Mouse (Mus musculus): ENCODE measurements around the gene Olfr574.

The Olfr574 gene

DNA sequence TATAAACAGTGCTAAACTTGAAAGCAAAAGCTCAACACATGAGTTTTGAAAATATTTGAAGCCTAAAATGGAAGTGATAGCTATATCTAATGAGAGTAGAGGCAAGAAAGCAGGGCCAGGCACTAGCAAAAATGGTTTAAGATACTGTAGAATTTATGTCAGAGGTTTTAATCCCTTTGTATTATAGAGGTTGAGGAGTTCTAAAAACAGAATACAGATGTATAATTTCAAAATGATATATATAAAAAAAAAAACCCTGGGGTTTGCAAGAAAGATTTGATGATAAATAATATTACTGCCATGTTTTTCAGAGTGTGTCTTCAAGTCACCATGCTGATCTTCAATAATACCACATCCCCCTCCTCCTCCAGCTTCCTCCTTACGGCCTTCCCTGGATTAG is at the start of gene Olfr574:
TSS of gene Olfr574 (plus strand) at position 301 of the 400 bp plus-strand sequence.
- TF ChIP-seq GATA4 (IDR thresholded peaks at IDR 0.05; ENCODE audit: insufficient replicate concordance, low read length) = no peak

DNA sequence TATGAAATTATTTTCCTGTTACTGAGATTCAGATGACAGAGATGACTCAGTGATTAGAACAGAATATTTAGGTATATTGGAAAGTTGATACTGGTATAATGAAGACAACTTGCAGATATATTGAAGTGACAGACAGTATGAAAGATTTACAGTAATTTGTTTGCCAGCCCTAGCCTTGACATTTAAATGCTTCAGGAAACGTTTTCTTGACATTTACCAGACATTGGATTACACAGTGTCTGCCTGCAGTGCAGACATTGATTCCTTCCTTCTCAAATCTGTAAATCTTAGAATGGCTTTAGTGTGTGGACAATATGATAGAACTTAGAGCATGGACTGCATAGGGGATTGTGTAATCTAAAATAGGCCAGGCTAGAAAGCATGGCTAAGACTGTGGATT is 33.0 kb upstream of the Olfr574 start:
- TF ChIP-seq GATA4 (IDR thresholded peaks at IDR 0.05; ENCODE audit: insufficient replicate concordance, low read length) = no peak

DNA sequence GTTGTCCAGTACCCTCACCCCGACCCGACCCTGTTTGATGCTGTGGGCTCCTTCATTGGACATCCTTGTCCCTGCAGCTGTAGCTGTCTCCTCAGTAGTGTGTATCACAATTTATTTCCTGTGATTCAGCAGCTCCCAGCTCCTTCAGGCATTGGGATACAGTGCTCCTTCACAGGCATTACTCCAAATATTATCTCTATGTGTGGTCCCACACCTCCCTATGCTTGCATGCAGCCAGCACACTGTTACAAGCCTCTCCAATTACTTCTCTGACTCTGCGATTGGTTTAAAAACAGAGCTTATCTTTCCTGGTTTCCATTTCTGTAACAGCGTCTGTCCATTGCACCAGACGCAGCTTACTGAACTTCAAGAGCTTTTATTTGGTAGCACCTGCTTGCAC is 31.9 kb upstream of the Olfr574 start:
- no peak for TF ChIP-seq GATA4 (IDR thresholded peaks at IDR 0.05; ENCODE audit: insufficient replicate concordance, low read length)

DNA sequence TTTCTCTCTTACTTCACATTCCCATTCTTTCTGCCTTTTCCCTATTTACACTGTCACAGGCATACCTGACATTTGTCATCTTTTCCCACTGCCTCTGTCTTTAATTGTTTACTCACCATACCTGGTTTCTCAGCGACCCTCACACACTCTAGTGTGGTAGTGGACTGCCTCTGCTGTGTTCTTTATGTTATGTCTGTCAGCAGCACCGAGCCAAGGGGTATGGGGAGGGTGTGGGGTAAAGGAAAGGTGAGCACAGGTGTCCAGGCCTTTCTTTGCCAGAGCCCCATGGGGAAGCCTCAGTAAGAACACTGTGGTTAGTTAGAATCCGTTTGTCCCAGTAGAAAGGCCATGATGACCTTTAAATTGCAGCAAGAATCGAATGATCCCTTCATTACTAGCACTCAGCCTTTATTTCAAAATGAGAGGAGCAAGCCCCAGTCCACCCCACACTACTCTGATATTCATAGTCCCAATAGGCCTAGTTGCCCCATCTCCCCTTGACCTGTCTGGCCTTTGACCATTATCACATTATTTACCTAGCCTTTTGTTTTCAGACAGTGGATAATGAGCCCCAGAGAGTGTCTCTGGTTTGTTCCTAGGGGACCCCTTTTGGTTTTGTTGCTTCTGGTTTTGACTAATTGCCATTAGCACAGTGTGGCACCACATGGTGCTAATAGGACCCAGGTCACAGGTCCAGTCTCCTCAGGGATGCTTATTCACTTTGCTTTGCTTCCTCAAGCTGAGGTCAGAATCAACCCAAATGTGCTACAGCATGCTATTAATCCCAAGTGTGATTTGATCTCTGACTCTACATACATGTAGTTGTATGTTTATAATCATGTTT is 31.0 kb upstream of the Olfr574 start, which contains the start of gene Olfr571:
TSS of gene Olfr571 (minus strand) at position 505 of the 844 bp plus-strand sequence.
- no peak for TF ChIP-seq GATA4 (IDR thresholded peaks at IDR 0.05; ENCODE audit: insufficient replicate concordance, low read length)

DNA sequence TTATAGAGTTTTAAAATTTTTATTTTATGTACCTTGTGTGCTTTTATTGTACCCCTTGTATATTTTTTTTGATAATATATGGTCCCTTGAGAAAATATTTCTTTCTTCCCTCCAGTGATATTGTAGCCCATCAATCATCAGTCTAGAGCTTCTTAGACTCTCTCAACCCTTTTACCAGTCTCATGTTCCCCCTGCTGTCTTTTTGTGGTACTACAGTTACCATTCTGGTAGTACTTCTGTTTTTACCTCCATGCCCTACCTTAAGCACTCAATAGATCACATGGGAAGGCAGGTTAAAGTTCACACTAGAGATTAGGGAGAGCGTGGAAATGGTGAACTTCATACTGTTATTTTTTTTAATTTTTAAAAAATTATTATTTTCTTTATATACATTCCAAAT is 28.6 kb upstream of the Olfr574 start:
- no peak for TF ChIP-seq GATA4 (IDR thresholded peaks at IDR 0.05; ENCODE audit: insufficient replicate concordance, low read length)

DNA sequence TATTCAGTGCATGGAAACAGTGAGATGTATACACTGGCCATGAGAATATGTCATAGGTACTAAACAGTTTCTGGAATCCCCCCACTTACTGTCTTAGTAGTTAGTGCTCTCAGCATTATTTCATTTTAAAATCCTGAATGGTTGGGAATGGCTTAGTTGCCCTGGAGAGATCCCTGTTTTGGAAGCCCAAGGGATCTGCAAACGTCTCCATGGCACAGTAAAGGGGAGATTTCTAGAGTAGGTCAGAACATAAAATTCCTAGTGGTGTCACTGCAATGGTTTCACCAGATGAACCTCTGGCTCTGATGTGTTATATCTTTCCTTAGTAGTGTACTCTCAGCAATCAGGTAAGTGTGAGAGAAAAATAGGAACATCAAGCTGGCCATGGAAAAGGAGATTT is 24.2 kb upstream of the Olfr574 start, which contains the start of gene Olfr572:
TSS of gene Olfr572 (plus strand) at position 301 of the 400 bp plus-strand sequence.
- no peak for TF ChIP-seq GATA4 (IDR thresholded peaks at IDR 0.05; ENCODE audit: insufficient replicate concordance, low read length)

DNA sequence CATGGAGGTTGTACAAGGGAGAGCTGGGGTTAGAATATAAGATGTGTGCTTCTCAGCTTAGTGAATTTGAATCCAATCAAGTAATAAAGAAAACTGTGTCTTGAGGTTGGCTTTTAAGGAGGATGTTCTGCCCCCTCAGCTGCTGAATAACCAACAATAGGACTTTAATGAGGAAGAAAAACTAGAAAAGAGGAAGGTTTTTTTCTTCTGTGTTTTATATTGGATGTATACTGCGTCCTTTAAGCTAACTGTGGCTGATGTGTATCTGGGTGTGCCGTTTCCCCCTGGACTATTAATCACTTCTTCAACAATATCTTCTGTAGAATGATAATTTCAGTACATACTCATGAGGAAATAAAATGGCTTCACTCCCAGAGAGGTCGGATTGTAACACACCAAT is 21.2 kb upstream of the Olfr574 start:
- no peak for TF ChIP-seq GATA4 (IDR thresholded peaks at IDR 0.05; ENCODE audit: insufficient replicate concordance, low read length)

DNA sequence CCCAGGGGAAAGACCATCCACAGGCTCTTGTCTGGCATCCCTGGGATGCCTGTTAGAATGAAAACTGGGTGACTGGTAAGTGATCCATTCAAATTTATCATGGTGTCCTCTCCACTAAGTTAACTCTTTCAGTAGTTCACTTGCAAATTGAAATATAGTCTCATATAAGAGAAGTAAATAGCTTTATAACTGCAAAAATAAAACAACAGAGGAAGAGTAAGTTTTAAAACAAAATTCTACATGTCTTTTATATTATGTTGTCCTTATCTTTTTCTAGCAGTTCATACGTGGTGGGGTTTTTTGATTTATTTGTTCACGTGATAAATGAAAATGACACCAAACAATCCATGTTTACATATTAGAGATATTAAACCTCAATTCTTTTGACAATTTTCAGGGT is 5.8 kb upstream of the Olfr574 start, which contains the start of gene Olfr573-ps1:
TSS of gene Olfr573-ps1 (minus strand) at position 101 of the 400 bp plus-strand sequence.
- no peak for TF ChIP-seq GATA4 (IDR thresholded peaks at IDR 0.05; ENCODE audit: insufficient replicate concordance, low read length)

DNA sequence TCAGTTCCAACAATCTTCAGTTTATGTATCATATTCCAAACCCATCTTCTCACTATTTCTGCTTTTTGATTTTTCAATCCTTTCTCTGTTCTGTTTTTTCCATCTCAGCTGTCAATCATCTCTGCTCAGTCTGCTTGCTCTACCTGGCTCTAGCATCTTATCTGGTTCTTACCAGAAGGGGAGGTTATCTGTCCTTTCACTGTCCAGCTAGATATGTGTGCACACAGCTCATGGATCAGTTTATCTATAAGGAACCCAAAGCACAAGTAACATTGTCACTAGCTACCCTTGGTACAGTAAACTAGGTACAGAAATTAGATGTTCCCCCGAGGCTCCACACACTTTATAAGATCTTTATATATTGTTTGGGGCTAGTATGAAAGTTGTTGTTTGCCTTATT is 4.8 kb upstream of the Olfr574 start:
- TF ChIP-seq GATA4 (IDR thresholded peaks at IDR 0.05; ENCODE audit: insufficient replicate concordance, low read length) = no peak

DNA sequence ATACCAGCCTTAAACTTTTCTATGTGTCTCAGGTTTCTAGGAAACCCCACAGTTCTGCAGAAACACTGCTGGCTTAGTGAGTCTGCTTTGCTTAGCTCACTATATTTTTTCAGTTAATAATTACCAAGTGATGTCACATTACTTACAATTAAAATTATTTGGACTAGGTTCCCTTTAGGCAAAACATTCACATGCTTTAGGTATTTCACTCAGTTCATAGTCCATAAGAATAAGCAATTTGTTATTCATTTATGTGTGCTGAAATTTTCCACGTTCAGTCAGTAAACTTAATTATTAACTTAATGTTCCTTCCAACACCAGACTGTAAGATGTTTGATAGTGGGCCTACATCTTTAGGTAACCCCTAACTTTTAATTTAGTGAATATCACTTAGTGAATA is 2.5 kb downstream of the Olfr574 start:
- TF ChIP-seq GATA4 (IDR thresholded peaks at IDR 0.05; ENCODE audit: insufficient replicate concordance, low read length) = no peak

DNA sequence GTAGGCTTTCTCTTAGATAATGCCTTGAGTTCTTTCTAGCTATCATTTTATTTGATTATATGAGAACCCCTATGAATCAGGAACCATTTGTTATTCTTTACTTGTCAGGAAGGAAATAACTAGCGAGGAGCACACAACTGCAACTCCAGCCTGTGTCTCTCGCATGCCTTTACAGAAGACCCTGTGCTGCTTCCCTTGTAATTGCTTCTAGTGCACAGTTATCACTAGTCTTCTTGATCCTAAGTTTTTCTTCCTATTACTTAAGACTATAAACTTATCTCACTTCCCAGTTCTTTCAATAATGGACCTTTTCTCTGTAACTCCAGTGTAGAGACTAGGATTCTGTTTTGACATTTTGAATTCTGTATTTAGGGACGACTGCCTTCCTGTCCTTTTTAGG is 9.9 kb downstream of the Olfr574 start:
- TF ChIP-seq GATA4 (IDR thresholded peaks at IDR 0.05; ENCODE audit: insufficient replicate concordance, low read length) = no peak

DNA sequence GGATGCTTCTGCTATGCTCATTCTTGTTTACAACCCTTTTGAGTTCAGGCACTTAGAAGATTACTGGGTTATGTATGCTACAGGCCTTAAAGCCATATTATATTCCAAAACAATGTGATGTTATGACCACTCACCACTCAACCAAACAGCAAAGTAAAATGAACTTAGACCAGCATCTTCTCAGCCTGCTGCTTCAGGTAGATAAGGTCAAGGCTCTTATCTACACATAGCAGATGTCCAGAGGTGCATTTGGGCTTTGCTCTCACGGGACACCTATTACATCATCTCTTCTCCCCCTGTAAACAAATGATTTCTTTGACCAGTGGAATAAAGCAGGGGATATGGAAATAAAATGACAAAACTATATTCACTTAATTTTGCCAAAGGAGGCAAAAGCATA is 10.3 kb downstream of the Olfr574 start, which contains the start of gene Olfr575:
TSS of gene Olfr575 (minus strand) at position 183 of the 400 bp plus-strand sequence.
- TF ChIP-seq GATA4 (IDR thresholded peaks at IDR 0.05; ENCODE audit: insufficient replicate concordance, low read length) = no peak

DNA sequence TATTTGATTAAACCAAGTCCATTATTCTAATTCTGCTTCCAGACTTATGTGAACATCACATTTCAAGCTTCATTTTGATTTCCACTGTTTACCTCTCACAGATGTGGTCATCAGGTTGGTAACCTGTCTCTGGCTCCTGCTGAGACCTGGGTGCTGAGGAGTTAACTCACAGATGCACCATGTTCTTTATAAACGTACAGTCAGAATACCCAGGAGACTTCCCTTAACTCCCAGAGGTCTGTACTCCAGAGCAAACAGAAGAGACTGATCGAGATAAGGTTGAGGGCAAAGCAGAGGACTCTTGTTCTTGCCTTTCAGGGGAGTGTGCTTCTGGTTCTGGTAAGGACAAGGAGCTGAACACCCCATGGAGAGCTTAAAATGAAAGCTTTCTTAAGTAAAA is 14.1 kb downstream of the Olfr574 start, which contains the start of gene Olfr576:
TSS of gene Olfr576 (plus strand) at position 301 of the 400 bp plus-strand sequence.
- no peak for TF ChIP-seq GATA4 (IDR thresholded peaks at IDR 0.05; ENCODE audit: insufficient replicate concordance, low read length)

DNA sequence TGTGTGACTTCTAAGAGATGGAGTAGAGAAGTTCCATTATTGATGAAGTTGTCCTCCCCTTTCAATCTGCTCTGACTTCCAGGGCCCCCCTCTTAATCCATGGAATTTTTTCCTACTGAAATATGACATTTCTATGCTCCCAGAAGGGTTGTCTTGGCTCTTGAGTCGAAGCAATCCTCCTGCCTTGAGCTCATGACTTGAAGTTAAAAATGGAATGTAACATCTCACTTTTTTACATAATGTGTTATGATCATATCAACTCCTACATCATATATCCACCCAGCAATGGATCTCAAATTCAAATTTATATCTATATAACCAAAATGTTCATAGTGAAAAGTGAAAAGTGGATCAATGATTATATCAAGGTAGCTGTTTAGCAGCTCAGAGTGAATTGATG is 26.1 kb downstream of the Olfr574 start:
- TF ChIP-seq GATA4 (IDR thresholded peaks at IDR 0.05; ENCODE audit: insufficient replicate concordance, low read length) = no peak

DNA sequence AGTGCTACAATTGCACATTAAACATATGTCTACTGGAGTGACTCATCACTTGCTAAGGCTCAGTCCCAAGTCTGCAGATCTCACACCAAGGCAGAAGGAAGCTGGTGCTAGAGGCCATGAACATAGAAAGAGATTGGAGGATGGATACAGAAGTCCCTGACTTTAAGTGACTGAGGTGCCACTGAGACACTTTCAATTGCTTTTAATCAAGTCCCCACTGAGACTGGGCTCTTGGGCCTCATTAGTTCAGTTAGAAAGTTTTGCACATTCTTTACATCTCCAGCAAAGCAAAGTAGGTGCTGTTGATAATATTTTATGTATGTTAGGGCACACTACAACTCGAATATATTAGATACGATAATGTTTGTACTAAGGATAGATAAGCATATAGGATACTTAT is 27.6 kb downstream of the Olfr574 start, which contains the start of gene Olfr577:
TSS of gene Olfr577 (minus strand) at position 101 of the 400 bp plus-strand sequence.
- TF ChIP-seq GATA4 (IDR thresholded peaks at IDR 0.05; ENCODE audit: insufficient replicate concordance, low read length) = no peak

DNA sequence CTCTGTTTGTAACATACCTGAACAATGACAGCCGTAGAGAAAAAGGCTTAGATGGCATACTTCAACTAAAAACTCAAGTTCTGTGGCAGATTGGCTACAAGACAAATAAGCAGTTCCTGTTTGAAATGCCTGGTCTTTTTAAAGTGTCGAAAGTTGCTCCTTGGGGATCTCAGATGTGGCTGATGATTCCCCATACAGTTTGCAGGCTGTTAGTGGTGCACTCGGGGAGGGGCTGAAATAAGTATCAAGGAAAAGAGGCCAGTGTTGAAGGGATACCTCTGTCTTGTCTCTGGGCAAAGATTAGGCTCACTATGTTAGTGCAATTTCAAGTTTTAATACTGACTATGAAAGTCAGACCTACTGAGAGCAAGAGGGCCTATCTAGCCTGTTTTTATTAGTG is 41.0 kb downstream of the Olfr574 start, which contains the start of gene Olfr578:
TSS of gene Olfr578 (minus strand) at position 101 of the 400 bp plus-strand sequence.
- no peak for TF ChIP-seq GATA4 (IDR thresholded peaks at IDR 0.05; ENCODE audit: insufficient replicate concordance, low read length)

Data from liver, adult (tissue).